Mouse (Mus musculus) heart, embryonic 10.5 days (tissue): Measurements from ENCODE around the gene Kel. TPM values are rescaled to one million over a fixed set of nuclear protein-coding genes. Genes with fewer than 3 reads are reported as not detected.

Experiments
- DNase-seq: peaks from one replicate; pipeline ENCODE4 v3.0.0-alpha.2; 2017; ENCODE audit warnings: low spot score
- H3K27ac ChIP-seq: fragments of 300-500 bp; sonication (generic); 2 replicates; pipeline ENCODE4 v1.5.1; 2016; ENCODE audit warnings: mild to moderate bottlenecking
- H3K27me3 ChIP-seq: fragments of 300-500 bp; sonication (generic); 2 replicates; pipeline ENCODE4 v1.6.1; 2016; ENCODE audit warnings: mild to moderate bottlenecking; ENCODE audit not compliant: poor library complexity, insufficient read depth, severe bottlenecking
- H3K36me3 ChIP-seq: fragments of 300-500 bp; sonication (generic); 2 replicates; pipeline ENCODE4 v1.6.1; 2016; ENCODE audit warnings: mild to moderate bottlenecking, moderate library complexity
- H3K4me1 ChIP-seq: fragments of 300-500 bp; sonication (generic); 2 replicates; pipeline ENCODE4 v1.6.1; 2016; ENCODE audit warnings: mild to moderate bottlenecking
- H3K4me3 ChIP-seq: fragments of 300-500 bp; sonication (generic); 2 replicates; pipeline ENCODE4 v1.5.1; 2016; ENCODE audit warnings: mild to moderate bottlenecking, moderate library complexity
- H3K9me3 ChIP-seq: fragments of 300-500 bp; sonication (generic); 2 replicates; pipeline ENCODE4 v1.6.1; 2016; ENCODE audit warnings: mild to moderate bottlenecking, moderate library complexity
- WGBS: fragments of 180-500 bp; shearing (Covaris S2); methylation state at CpG from one replicate; pipeline ENCODE4 v1.1.7; 2016; 5-methylcytosine and 5-hydroxymethylcytosine counted together
- polyA plus RNA-seq: library from polyadenylated mRNA; unstranded; fragments of >200 nt; fragmentation: Nextera tagmentation; extraction: Ambion mirVana; gene quantifications from 2 replicates; pipeline ENCODE4 v1.2.1, GENCODE M21; 2016

The Kel gene
- polyA plus RNA-seq, 1 experiment from 2014 or later: 21.0 TPM

DNA sequence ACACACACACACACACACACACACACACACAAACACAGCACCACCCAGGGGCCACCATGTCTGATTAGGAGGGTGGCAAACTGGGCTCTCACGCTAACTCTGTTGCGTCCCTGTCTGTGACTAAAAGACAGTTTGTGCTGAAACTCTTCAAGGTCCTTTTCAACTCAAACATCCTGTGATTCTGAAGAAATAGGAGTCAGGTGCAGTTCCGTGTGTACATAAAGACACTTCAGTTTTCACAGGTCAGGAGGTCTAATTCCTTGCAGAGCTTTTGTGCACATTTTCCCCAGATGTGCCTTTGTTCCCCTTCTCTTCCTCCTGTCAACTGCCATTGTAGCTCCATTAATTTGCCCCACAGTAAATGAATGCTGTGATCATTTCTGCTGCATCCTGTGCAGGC is 63.7 kb downstream of the Kel start:
- no peak overlapping the region for H3K4me3 ChIP-seq
- H3K27ac ChIP-seq: no peak overlapping the region
- H3K27me3 ChIP-seq: peaks cover 4% of the 10 kb centered on the region; the same call in 1 of the 2 replicates
- H3K4me1 ChIP-seq: no peaks in the 10 kb centered on the region
- no peaks in the 10 kb centered on the region for H3K36me3 ChIP-seq
- no peak for DNase-seq
- 74% methylated on average over 3 of the region's 3 CpGs for WGBS
- H3K9me3 ChIP-seq: no peaks in the 10 kb centered on the region

DNA sequence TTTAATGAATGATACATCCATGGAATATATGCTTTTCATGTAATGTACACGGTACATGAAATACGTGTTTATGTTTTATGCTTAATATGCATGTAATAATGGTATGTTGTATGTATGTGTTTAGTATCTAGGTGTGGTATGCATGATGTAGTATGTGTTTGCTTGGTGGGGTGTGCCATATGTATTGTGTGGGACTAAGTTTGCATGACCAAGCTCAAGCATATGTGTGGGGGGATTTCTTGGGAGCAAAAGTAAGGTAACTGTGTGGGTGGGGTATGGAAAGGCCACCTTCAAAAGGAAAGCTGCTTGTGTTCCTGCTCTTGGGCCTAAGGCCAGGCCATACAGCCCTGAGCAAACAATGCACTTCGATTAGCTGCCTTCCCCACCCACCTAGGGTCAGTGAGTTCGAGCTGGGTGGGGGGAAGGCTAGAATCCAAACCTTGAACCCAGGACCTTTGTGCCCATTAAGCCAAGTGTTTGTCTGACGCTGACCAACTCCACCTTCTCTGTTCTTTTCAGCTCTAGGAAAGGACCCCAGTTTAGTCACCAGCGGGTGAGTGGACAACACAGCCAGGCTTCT is 66.1 kb downstream of the Kel start:
- WGBS: 69% methylated on average over 6 of the region's 6 CpGs
- no peak for DNase-seq
- no peaks in the 10 kb centered on the region for H3K36me3 ChIP-seq
- H3K9me3 ChIP-seq: no peaks in the 10 kb centered on the region
- H3K4me1 ChIP-seq: no peaks in the 10 kb centered on the region
- H3K27me3 ChIP-seq: peaks cover 4% of the 10 kb centered on the region; the same call in 1 of the 2 replicates
- no peak overlapping the region for H3K4me3 ChIP-seq
- H3K27ac ChIP-seq: no peak overlapping the region

DNA sequence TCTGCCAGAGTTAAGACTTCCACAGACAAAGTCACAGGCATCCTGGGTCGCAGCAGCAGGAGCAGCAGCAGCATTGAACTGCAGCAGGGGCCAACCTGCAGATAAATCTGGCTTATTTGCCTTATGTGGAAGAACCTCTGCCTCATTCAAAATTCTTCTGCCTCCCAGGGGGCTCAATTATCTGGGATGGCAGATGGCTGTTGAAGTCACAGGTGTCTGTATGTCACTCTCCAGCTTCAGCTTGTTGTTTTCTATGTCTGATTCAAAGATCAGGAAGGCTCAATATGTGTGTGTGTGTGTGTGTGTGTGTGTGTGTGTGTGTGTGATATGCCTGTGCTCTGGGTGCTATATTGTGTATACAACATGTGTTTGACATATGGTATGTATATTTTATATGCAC is 66.7 kb downstream of the Kel start:
- no peaks in the 10 kb centered on the region for H3K4me1 ChIP-seq

More for the DNA sequence above, 66.7 kb downstream of the Kel start:
- peaks cover 4% of the 10 kb centered on the region; the same call in 1 of the 2 replicates for H3K27me3 ChIP-seq
- 12% methylated on average over 1 of the region's 1 CpGs for WGBS
- H3K9me3 ChIP-seq: no peaks in the 10 kb centered on the region
- no peak overlapping the region for H3K4me3 ChIP-seq
- no peak for DNase-seq
- H3K27ac ChIP-seq: no peak overlapping the region
- H3K36me3 ChIP-seq: no peaks in the 10 kb centered on the region

Other genes starting within 250 kb of the Kel start
- not detected in 2 replicates for gene Prss1, start 245.4 kb downstream of the Kel start, polyA plus RNA-seq
- not detected in 2 replicates for gene Prss2, start 182.6 kb downstream of the Kel start, polyA plus RNA-seq
- 5.1 and 6.2 TPM in 2 replicates for gene Ephb6, start 98.9 kb downstream of the Kel start, polyA plus RNA-seq
- gene Trpv6, start 67.9 kb downstream of the Kel start, polyA plus RNA-seq: 0.11 and 0.41 TPM in 2 replicates
- gene Trpv5, start 23.6 kb downstream of the Kel start, polyA plus RNA-seq: not detected in 2 replicates
- not detected in 2 replicates for gene Llcfc1, start 19.9 kb downstream of the Kel start, polyA plus RNA-seq
- not detected in 2 replicates for gene Olfr459, start 70.8 kb upstream of the Kel start, polyA plus RNA-seq
- not detected in 2 replicates for gene Pip, start 143.2 kb upstream of the Kel start, polyA plus RNA-seq
- gene Sval2, start 148.7 kb upstream of the Kel start, polyA plus RNA-seq: not detected in 2 replicates
- not detected in 2 replicates for gene Sval1, start 247.3 kb upstream of the Kel start, polyA plus RNA-seq